Comparison of ENCODE assay signal across 13 mouse cellular contexts in the genomic region with DNA sequence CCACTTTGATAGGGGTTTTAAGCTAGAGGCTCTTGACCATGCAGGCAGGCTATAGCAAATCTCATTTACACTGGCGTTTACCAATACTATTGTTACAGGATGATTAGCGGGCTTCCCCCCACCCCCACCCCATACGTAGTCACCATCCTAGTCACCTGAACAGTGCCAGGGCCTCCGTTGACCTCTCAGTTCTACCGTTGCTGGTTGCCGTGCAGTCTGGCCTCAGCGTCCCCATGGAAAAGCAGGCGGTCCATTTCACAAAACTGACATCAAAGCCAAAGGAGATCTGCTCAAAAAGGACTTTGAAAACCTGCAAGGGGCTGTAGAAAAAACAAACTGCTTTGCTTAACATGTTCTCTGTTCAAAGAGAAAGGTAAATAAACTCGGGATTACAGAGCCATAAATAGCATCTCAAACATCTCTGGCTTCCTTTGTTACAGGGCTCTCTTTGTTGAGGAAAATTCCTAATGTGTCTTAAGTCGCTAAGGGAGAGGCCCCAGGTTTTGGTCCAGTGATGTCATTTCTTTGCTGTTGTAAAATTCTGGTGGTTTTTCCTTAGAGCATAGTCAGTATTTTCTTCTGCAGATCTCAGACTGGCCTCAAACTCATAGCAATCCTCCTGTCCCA. TPM values are rescaled to one million over a fixed set of nuclear protein-coding genes. Genes with fewer than 3 reads are reported as not detected.
DNase-seq lines count a peak whose midpoint lies in the region; ATAC-seq and TF ChIP-seq lines count a peak whose summit lies in the region.
"Had no signal": no experiment of that assay in that cellular context is flagged by ENCODE, and none has a peak within 500 bp of the region (broad histone marks: within the 10 kb centered on the region; RNA-seq: fewer than 3 reads in every experiment).

No protein-coding gene starts in this region.

- H3K4me1 ChIP-seq in lung, embryonic 14.5 days (ENCODE audit: insufficient read depth), result peaks cover 36% of the 10 kb centered on the region
- H3K4me1 ChIP-seq in limb, embryonic 10.5 days, result peaks cover 71% of the 10 kb centered on the region
- peaks cover 43% of the 10 kb centered on the region for H3K4me1 ChIP-seq in stomach, embryonic 15.5 days

- no peak for ATAC-seq in lung, embryonic 14.5 days (ENCODE audit: insufficient read depth)
- no peak for ATAC-seq in stomach, embryonic 15.5 days (ENCODE audit: insufficient read depth, low FRiP score, low read depth)

- TF ChIP-seq CTCF in lung, embryonic 14.5 days (IDR thresholded peaks at IDR 0.05; ENCODE audit: low read depth), result no peak

- H3K36me3 ChIP-seq in lung, embryonic 14.5 days (ENCODE audit: insufficient read depth), result no peaks in the 10 kb centered on the region
- H3K36me3 ChIP-seq in limb, embryonic 10.5 days, result no peaks in the 10 kb centered on the region
- H3K36me3 ChIP-seq in stomach, embryonic 15.5 days, result no peaks in the 10 kb centered on the region
- H3K36me3 ChIP-seq: heart, embryonic 12.5 days had no signal

- peak; percentile 26 for DNase-seq in embryo, embryonic 10 days (ENCODE audit: low spot score)
- DNase-seq in embryo, embryonic 11 days, result no peak
- DNase-seq in lung, embryonic 14.5 days, result peak; percentile 38
- DNase-seq in lung, postnatal 4 days, result no peak
- peak; percentile 38 for DNase-seq in limb, embryonic 10.5 days (ENCODE audit: low spot score)
- no peak for DNase-seq in adrenal gland, postnatal 14 days
- no peak for DNase-seq in cerebellum, postnatal 25 days
- DNase-seq: adrenal gland, postnatal 10 days; cerebellum, adult 18-20 months; kidney, postnatal 10 days; lung, postnatal 36 days had no signal

- no peaks in the 10 kb centered on the region for H3K9me3 ChIP-seq in lung, embryonic 14.5 days (ENCODE audit: low read depth, low read length)
- no peaks in the 10 kb centered on the region for H3K9me3 ChIP-seq in limb, embryonic 10.5 days (replicated peaks)
- H3K9me3 ChIP-seq in stomach, embryonic 15.5 days, result no peaks in the 10 kb centered on the region
- H3K9me3 ChIP-seq: heart, embryonic 12.5 days had no signal

- WGBS in lung, embryonic 14.5 days, result 16% methylated on average over 10 of the region's 10 CpGs
- 15% methylated on average over 10 of the region's 10 CpGs for WGBS in limb, embryonic 10.5 days
- 29% methylated on average over 10 of the region's 10 CpGs for WGBS in stomach, embryonic 15.5 days

- H3K27me3 ChIP-seq in lung, embryonic 14.5 days (ENCODE audit: insufficient read depth, low read length), result no peaks in the 10 kb centered on the region
- no peaks in the 10 kb centered on the region for H3K27me3 ChIP-seq in limb, embryonic 10.5 days (ENCODE audit: low read depth, poor library complexity, severe bottlenecking)
- H3K27me3 ChIP-seq in stomach, embryonic 15.5 days (replicated peaks), result no peaks in the 10 kb centered on the region
- H3K27me3 ChIP-seq: heart, embryonic 12.5 days had no signal

- no peak overlapping the region for H3K4me3 ChIP-seq in lung, embryonic 14.5 days (ENCODE audit: low read depth, low read length)
- H3K4me3 ChIP-seq in limb, embryonic 10.5 days, result no peak overlapping the region
- no peak overlapping the region for H3K4me3 ChIP-seq in stomach, embryonic 15.5 days (replicated peaks)
- H3K4me3 ChIP-seq: heart, embryonic 12.5 days had no signal

- H3K27ac ChIP-seq in lung, embryonic 14.5 days (ENCODE audit: low read depth), result peak overlapping the region; percentile 65
- H3K27ac ChIP-seq in limb, embryonic 10.5 days, result peak overlapping the region; percentile 77
- H3K27ac ChIP-seq in stomach, embryonic 15.5 days, result peak overlapping the region; percentile 54; the same call in 1 of the 2 replicates

- no peak overlapping the region for H3K9ac ChIP-seq in lung, embryonic 14.5 days
- H3K9ac ChIP-seq in stomach, embryonic 15.5 days, result no peak overlapping the region
- H3K9ac ChIP-seq: heart, embryonic 12.5 days had no signal

- H3K4me2 ChIP-seq in lung, embryonic 14.5 days, result no peak overlapping the region; the same call in 1 of the 2 replicates
- H3K4me2 ChIP-seq in stomach, embryonic 15.5 days, result peak overlapping the region; percentile 10; the same call in 1 of the 2 replicates
- H3K4me2 ChIP-seq: heart, embryonic 12.5 days had no signal

RNA-seq across cellular contexts. Expression of gene Abhd2, which starts 43.2 kb away (rescaled TPM):
- 21.5 TPM in 2 replicates for polyA plus RNA-seq in lung, embryonic 14.5 days (2014; fragmentation: Nextera tagmentation; extraction: Ambion mirVana)
- 6.3 and 7.0 TPM in 2 replicates for polyA plus RNA-seq in limb, embryonic 10.5 days (2016; fragmentation: Nextera tagmentation; extraction: Ambion mirVana)
- 12.0 and 13.2 TPM in 2 replicates for polyA plus RNA-seq in stomach, embryonic 15.5 days (2015; fragmentation: Nextera tagmentation; extraction: Ambion mirVana)
- 485 and 569 TPM in 2 replicates for total RNA-seq in adrenal gland, postnatal 14 days (2021)

Comparison
In these comparisons a context has a peak if more than half of its experiments do, and no peak if none do; other contexts are left out.
1. DNase-seq: peak in embryo, embryonic 10 days (single experiment), lung, embryonic 14.5 days (single experiment) and limb, embryonic 10.5 days (single experiment); none in embryo, embryonic 11 days (single experiment), lung, postnatal 4 days (0 of 2), adrenal gland, postnatal 14 days (single experiment) and cerebellum, postnatal 25 days (0 of 2).
2. Peak in every context shown above with its lines, with median percentiles within 50 percentile points of each other: H3K27ac ChIP-seq.